Mouse (Mus musculus) embryo, embryonic 11.5 days (tissue): Measurements from ENCODE around the gene Lsr.
A peak's percentile ranks its signal among the peaks of the same experiment; 100 is the strongest.

Source experiments
- DNase-seq: peaks from one replicate; pipeline ENCODE4 v3.0.0-alpha.2; 2012; ENCODE audit warnings: low read depth, low spot score

Lsr gene

DNA sequence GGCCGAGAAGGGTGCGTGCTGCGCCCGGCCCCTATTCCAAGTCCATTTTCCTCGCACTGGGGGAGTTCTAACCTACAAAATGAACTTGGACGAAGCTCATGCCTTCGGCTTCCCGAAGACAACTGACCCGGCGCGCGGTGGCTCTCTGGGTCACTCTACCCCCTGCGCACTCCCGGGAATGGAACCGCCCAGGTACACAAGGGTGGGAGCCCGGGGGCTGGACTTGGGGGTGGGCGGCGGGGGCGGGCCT is at the start of gene Lsr:
Gene Lsr (minus strand): TSS at position 214 of the 250 bp plus-strand sequence.
- DNase-seq = no peak

DNA sequence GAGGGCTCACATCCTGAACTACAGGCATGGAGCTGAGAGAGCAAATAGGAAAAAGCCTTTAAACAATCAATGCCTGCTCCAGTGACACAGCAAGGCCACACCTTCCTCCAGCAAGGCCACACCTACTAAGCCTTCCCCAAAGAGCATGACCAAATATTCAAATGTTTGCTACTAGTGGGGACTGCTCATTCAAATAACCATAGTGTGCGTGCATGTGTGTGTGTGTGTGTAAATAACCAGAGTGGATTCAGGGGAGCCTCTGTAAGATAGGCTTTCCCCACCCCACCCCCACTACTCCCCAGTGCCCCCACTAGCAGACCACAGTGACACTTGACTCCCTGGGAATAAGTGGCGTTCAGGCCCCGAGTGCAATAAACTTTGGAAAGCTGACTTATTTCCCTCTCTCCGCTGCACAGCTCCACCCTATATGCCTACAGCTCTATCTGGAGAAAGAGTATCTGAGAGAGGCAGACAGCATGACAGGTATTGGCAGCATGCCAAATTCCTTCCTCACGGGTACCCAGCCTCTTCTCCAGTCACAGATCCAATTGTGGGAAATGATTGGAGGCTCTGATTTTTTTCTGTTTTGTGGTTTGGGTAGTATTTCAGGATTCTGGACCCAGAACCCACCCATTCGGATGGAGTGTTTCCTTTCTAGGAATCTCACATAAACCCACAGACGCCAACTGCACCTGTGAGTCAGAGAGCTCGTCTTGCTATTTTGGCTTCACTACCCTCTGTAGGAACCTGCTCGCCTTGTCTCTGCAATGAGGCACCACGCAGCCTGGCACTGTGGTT is 44.0 kb upstream of the Lsr start:
- DNase-seq = peak; percentile 17

DNA sequence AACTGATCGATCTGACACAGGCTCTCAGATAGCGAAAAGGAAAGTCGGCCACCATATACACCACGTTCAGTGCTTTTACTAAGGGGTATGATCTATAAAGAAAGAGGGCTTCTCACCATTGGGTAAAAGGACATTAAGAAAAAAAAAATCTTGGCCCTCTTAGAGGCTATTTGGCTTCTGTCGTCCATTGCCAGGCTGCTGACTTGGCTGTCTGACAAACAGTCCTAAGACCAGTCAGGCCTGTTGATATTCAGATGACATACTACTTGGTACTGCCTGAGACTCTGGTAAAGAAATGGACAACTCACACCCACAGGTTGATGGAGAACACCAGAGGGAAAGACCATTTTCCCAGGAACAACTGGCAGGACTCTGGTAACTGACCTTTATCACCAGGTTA is 39.7 kb upstream of the Lsr start:
- DNase-seq = no peak

DNA sequence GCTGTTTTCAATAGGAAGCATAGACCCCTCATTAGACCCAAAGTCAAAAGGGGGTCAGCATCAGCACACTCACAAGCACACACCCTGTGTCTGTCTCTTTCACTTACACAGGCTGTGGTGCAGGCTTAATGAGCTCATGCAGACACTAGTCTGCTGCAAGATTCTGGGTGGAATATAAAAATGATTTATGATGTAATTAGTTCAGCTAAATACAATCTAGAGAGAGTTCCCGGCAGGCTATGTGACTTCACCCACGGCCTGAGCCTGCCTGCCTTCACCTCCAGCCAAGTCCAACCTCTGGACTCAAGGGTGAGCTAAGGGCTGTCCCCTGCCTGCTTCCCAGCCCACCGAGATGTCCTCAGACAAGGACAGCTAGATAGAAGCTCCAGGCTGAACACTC is 35.6 kb upstream of the Lsr start:
- no peak for DNase-seq

DNA sequence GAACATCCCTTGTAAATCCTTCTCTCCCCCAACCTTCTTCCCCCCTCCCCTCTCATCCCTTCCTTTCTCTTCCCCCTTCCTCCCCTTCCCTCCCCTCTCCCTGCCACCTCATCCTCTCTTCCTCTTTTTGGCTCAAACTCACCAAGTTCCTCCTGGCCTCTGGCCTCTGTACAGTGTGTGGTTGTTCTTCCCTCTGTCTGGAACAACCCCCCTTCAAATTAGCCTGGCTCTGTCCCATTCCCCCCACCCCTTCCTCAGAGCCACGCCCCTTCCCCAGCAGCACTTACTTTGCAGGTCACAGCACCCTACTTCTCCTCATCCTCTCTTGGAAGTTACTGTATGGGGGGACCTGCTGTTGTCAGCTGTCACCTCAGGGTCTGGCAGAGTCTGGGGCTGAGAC is 34.9 kb upstream of the Lsr start:
- DNase-seq = no peak

DNA sequence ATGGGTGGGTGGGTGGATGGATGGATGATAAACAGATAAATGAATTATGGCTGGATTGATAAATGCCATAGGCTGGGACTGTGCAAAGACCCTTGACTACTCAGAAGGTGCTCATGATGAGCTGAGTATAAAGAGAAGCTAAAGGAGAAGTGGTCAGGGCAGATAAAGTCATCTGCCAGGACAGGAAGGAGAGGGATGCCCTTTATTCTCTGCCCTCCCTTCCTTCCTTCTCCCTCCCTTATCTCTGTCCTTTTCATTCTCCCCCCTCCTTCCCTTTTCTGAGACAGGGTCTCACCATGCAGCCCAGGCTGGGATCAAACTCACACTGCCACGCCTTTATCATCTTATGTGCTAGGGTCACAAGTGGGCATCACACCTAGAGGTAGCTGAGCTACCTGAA is 34.5 kb upstream of the Lsr start:
- no peak for DNase-seq

DNA sequence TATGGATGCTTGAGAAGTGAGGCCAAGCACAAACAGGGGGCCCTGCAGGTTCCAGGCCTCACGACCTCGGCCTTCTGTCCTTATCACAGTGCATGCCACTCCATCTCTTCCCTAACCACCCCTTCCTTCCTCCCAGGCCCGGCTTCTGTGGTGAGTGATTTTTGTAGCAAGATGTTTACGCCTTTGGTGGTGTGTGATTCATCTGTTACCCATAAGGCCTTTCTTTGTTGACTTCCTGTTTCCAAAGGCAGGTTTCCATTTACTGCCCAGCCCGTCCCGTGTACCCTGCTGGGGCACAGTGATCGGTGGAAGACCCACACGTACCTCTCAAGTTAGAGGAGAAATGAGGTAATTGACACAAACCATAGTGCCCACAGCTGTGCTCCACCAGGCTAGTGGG is 29.4 kb upstream of the Lsr start:
- no peak for DNase-seq

DNA sequence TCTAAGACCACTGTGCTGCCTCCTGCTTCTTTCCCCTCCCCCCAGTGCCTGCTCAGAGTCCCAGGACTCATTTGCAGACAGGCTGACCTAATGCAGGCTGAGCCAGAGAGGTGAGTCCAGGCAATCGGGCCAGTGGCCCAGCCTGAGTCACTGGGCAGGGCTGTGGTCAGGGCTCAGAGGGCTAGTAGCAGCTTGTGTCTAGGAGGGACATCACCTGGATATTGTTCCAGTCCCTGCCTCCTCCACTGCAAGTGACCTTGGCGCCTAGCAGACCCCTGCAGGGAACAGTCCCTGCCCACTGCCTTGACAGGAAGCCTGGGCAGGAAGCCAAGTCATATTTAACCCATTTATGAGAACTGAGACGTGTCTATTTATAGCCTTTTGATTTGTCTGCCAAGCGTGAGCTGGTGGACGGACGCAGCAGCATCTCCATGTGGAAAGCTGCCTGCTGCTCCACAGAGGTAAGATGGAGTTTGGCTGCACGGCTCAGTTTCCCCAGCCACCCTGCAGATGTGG is 27.3 kb upstream of the Lsr start:
- DNase-seq = peak; percentile 26

DNA sequence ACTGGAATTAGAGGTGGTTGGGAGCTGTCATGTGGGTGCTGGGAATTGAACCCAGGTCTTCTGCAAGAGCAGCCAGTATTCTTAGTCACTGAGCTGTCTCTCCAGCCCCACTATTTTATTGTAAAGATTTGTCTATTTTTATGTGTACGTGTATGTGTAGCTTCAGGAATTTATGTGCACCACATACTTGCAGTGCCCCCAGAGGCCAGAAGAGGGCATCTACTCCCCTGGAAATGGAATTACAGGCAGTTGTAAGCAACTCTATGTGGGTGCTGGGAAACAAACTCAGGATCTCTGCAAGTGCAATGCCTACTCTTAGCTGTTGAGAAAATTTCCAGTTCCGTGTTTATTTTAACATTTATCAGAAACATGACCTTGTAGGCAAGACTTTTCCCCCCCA is 23.2 kb upstream of the Lsr start:
- no peak for DNase-seq

DNA sequence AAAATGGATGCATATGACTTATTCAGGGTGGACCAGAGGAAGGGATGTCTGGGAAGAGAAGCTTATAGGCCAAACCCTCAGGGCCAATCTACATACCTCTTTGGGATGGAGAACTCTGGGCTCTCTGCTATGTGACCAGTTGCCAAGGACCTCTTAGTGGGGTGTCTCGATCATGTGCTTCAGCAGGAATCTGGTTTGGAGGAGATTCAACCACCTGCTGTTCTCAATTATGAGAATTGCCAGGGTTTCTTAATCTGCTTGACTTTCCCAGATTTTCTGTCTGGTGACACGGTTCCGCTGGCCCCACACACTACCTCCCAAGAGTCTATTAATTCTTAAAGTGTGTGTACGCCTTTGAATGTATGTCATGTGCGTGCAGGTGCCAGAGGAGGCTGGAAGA is 20.7 kb upstream of the Lsr start:
- DNase-seq = no peak

DNA sequence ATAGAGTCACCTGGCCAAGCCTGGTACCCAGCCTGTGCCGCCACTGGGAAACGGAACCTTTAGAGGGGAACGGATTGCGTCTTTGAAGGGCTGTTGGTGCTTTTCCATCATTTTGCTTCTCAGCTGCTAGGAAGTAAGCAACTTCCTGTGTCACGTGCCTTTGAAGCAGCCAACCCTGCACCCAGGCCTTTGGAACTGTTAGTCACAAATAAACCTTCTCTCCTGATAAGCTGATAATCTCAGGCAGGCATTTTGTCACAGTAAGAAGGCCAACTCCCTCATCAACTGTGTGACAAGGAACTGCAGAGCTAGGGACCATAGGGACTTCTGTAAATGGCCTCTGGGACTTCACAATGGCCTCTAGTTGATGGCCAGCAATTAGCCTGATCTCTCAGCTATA is 18.9 kb upstream of the Lsr start:
- no peak for DNase-seq

DNA sequence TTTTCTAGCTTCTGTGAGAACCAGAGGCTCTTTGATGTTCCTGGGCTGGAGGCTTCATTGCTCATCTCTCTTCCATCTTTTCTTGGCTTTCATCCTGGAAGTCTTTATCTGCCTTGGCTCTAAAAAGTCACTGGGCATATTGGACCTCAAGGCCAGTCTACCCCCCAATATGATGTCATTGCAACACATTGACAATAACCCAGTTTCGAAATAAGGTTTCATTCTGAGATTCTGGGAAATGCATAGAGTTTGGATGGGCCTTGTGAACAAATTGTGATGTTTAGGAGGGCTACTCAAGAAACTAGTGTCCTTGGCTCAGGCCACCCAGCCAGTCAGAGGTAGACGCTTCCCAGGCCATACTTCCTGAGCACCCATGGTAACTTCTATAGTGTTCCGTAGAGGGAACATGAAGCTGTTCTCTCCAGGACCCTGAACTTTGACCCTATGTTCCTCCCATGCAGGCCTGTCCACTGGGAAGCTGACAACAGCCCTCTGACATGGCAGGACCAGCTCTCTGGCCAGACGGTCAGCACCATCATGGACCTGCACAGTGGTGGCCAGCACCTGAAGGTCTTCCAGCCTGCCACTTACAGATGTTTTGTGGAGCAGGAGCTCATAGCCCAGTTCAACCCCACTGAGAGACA is 15.4 kb upstream of the Lsr start:
- no peak for DNase-seq

DNA sequence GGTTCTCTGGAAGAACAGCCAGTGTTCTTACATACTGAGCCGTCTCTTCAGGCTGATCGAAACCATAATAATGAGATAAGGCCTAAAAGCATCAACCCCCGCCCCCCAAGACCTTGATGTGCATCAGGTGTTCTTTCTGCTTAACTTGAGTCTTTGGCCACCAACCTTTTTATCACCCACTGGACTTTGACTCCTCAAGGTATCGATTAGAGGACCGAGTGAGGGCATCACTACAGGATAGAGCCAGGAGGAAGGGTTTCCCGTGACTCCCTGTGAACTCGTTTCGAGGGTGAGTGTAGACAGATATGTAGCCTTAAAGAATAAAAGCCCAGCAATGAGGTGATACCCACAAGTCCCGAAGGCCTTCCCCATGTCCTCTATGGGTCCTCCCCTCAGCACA is 12.1 kb upstream of the Lsr start:
- no peak for DNase-seq

DNA sequence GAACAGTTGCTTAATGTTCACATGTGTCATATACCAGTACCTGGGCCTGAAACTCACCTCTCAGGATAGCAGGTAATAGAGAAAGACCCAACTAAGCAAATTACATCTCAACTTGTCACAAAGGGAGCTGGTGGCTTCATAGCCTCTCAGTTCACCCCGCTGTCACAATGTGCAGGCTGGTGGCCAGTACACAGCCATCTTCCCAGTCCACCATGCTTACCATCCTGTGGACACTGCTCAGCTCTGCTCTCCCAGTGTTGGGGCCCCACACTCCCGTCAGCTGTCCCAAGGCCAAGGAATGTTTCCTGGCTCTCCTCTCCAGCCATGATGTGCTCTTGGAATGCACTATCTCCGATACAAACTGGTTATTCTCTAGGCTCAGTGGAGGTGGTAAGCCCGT is 8.4 kb upstream of the Lsr start:
- DNase-seq = no peak

DNA sequence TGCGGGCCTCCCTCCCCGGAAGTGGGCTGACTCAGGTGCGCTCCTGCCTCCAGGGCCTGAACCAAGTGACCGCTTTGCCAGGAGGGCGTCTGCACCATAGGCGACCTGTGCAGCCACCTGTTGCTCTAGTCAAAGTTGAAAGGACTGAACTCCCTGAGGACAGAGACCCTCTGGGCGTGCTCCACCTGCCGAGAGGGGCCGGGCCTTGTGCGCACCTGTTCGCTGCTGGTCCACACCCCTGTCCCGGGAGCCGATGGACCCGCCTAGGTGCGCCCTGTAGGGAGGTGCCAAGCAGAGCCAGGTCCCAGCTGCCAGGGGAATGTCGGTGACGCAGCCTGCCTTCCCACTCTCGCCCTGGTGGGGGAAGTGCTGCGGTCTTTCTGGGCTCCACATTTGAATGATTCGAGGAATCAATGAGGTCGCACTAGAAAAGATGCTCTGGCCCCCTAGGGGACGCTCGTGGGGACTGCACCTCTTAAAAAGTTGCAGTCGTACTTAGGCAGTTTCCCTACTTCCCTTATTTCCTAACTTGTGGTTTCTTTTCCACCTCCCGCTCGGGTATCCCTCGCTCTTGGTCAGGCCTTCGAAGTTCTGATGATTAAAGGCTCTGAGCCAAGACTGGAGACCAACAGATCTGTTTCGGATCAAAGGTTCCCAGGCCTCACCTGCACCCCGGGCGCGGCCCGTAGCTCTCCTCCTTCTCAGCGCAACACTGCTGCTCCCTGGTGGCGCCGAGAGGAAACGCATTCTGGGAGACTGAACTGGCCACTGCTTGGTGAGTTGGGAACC is 431 bp upstream of the Lsr start, which contains the start of gene Fam187b:
Gene Fam187b (plus strand): TSS at position 290 of the 789 bp plus-strand sequence.
- DNase-seq = peak; percentile 78

DNA sequence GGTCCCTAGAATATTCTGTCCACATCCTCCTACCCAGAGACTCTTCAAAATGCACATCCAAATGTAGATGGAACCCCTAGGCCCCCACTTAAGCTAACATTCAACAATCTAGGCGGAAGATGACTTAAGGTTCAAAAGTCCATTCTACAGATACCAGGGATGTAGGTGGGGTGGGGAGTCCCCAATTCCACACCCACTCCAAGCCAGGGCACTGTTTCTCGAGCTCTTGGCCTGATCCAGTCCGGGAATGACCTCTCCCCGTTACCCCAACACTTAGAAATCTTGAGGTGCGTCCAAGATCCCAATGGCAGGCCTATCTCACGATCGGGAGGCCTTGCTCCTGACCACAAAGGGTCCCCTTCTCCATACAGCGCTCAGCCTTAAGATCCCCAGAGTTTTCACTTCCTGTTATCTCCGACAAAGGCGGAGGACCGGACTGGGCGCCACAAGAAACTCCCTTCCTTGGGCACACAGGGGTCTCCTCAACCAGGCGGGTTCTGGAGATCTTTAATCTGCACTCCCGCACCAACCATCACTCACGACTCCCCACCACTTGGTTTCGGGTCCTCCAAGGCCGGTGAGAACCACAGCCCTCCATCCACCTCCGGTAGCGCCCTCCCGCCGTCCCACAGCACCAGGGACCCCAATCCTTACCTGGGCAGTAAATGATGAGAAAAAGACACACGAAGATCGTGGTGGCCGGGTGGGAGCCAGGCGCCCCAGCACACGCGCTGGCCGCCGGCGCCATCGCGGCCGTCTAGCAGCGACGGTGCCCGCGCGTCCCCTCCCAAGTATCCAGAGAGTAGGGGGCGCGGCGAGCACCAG is 626 bp downstream of the Lsr start:
- DNase-seq = no peak

DNA sequence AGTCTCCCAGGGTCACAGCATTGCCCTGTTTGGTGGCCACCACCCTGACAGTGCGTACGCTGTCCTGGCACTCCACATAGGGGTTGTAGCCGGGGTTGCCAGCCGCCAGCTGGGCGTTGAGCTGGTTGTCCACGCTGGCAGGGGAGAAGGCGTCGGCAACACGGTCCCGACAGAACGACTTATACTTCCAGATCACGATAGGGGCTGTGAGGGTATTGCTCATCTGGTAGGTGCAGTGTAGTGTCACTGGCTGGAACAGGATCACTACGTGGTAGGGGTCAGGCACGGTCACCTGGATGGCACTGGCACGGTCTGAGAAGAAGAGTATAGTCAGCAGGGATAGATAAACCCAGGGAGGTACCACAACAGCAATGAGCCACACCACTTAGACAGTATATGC is 1.4 kb downstream of the Lsr start:
- DNase-seq = no peak

DNA sequence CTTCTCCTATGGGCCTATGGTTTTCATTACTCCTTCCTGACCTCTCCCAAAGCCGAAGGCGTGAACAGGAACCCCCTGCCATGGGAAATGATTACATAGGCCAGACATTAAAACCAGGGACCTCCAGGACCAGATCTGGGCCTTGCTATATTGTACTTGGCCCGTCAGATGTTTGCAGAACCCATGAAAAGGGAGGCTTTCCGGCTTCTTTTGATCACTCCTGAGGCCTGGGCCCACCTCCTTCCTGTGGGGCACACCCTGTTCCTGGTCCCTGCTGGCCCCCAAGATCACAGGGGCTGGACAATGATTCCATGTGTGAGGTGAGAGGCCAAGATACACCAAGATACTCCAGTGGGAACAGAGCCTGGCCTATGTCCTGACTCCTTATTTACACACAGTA is 4.1 kb downstream of the Lsr start:
- no peak for DNase-seq

DNA sequence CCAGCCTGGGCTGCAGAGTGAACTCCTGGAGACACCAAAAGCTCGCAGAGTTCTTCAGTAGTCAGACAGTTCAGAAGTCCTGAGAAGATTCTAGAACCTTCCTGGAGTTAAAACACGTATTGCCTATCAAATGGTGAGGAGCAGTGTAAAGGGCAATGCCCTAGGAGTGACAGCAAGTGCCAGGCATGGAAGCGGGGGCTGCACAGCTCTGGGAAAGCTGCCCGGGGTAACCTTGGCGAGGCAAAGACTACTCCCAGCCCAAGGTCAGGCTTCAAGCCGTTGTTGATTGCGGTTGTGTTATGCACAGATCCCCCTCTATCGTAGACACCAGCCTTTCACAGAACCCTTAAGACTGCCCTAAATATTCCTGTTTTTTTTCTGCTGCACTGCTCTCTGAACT is 4.7 kb downstream of the Lsr start:
- DNase-seq = no peak

DNA sequence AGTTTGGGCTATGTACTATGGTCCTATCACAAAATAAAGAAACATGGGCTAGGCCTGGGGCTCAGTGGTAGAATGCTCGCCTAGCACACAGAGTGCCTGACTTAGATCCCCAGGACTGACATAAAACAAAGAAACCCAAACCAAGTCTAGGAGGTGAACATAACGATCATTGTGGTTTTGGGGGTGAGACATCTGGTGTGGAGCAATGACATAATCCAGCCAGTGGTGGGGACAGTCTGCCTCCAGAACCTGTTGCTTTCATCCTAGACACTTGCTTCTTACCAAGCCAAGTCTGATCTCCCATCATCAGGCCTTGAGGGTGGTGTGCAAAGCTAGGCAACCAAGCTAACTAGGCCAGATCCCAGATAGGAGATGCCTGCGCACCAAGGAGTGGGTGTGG is 6.6 kb downstream of the Lsr start:
- DNase-seq = no peak

DNA sequence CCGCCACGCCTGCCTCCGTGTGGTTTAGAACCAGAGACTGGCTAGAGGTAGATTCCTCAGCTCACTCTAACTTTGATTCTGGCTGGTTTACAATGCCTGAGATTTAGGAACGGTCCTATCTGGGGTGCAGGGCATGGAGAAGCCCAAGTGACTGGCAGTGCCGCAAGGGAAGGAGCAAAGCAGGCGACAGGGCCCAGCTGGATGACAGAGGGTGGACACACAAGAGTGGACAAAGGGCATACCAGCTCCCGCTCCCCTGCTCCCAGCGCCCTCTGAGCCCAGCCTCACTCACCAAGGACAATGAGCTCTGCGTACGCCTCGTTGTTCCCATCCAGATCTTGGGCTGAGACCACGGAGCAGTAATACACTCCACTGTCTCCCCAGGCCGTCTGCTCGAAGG is 7.6 kb downstream of the Lsr start:
- DNase-seq = no peak

DNA sequence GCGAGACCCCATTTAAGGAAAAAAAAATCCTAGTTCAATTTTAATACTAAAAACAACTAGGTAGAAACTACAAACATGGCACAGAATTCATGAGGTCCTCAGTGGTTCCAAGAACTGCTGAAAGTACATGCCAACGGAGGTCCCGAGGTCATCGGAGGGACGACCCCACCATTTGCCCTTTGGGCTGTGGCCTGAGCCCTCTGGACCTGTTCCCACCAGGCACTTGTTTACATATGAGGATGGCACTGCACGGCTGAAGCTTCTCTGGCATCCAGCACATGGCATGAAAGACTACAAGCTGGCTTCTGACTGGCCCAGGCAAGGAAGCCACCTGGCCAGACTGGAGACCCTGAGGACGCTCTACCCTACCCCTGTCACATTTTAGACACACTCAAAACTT is 8.9 kb downstream of the Lsr start:
- no peak for DNase-seq
